Mouse (Mus musculus) liver, embryonic 14.5 days (tissue): ENCODE measurements around the gene Rmnd5a. TPM values are rescaled to one million over a fixed set of nuclear protein-coding genes. Genes with fewer than 3 reads are reported as not detected.

Source experiments
- ATAC-seq: fragments of 200-750 bp; cut with Nextera tagmentation; 2 replicates; pipeline ENCODE4 v1.8.0; 2017; ENCODE audit warnings: moderate number of reproducible peaks, mild to moderate bottlenecking, moderate library complexity; ENCODE audit not compliant: insufficient read depth
- DNase-seq, 3 experiments: peaks; one replicate each; pipeline ENCODE4 v3.0.0-alpha.2; 2012 to 2013; ENCODE audit warnings: low read depth in 3 of 3, low spot score in 3 of 3
- H3K27ac ChIP-seq: fragments of 300-500 bp; sonication (generic); 2 replicates; pipeline ENCODE4 v1.5.1; 2014; ENCODE audit warnings: moderate library complexity, mild to moderate bottlenecking, control low read depth, inconsistent platforms
- H3K27me3 ChIP-seq: fragments of 300-500 bp; sonication (generic); 2 replicates; pipeline ENCODE4 v1.6.1; 2014; ENCODE audit warnings: mild to moderate bottlenecking, low read length, moderate library complexity; ENCODE audit not compliant: control insufficient read depth, insufficient read depth
- H3K36me3 ChIP-seq: fragments of 300-500 bp; sonication (generic); replicated peaks from 2 replicates; pipeline ENCODE4 v1.6.1; 2014; ENCODE audit warnings: low read depth; ENCODE audit not compliant: control insufficient read depth, insufficient read depth
- H3K4me1 ChIP-seq, 2 experiments: fragments of 200-500 bp in 1 of 2; fragments of 300-500 bp in 1 of 2; sonication (generic) in 1 of 2; replicated peaks; 2 replicates each; pipeline ENCODE4 v1.6.1; 2012 to 2014; ENCODE audit warnings: antibody characterized with exemption in 1 of 2, inconsistent platforms in 1 of 2, low read length in 1 of 2; ENCODE audit not compliant: control insufficient read depth in 2 of 2, insufficient read depth in 2 of 2
- H3K4me2 ChIP-seq: fragments of 300-500 bp; sonication (generic); 2 replicates; pipeline ENCODE4 v1.6.1; 2014; ENCODE audit warnings: low read depth, mild to moderate bottlenecking, control low read depth, moderate library complexity
- H3K4me3 ChIP-seq, 2 experiments: fragments of 200-500 bp in 1 of 2; fragments of 300-500 bp in 1 of 2; sonication (generic) in 1 of 2; 2 replicates each; pipeline ENCODE4 v1.5.1; 2012 to 2014; ENCODE audit warnings: low read depth in 2 of 2, low read length in 2 of 2, mild to moderate bottlenecking in 2 of 2, control low read depth in 1 of 2, inconsistent platforms in 1 of 2, moderate library complexity in 1 of 2; ENCODE audit not compliant: insufficient read depth in 1 of 2
- H3K9ac ChIP-seq: fragments of 300-500 bp; sonication (generic); replicated peaks from 2 replicates; pipeline ENCODE4 v1.6.1; 2014; ENCODE audit warnings: mild to moderate bottlenecking, control low read depth, moderate library complexity
- H3K9me3 ChIP-seq: fragments of 300-500 bp; sonication (generic); 2 replicates; pipeline ENCODE4 v1.6.1; 2016; ENCODE audit warnings: low read length, mixed read lengths; ENCODE audit not compliant: control insufficient read depth
- CTCF ChIP-seq: IDR thresholded peaks from 2 replicates; pipeline ENCODE4 v1.5.1; 2016; ENCODE audit warnings: antibody characterized with exemption, low read depth, control low read depth
- EP300 ChIP-seq: IDR thresholded peaks from 2 replicates; pipeline ENCODE4 v1.6.1; 2016; ENCODE audit warnings: antibody characterized with exemption, low read depth
- WGBS: fragments of 180-500 bp; shearing (Covaris S2); extraction: QIAGEN DNeasy Blood & Tissue Kit; methylation state at CpG from one replicate; pipeline ENCODE4 v1.1.7; 2014; ENCODE audit not compliant: insufficient replicate concordance; 5-methylcytosine and 5-hydroxymethylcytosine counted together
- polyA plus RNA-seq, 2 experiments: library from polyadenylated mRNA; depleted of rRNA in 1 of 2; stranded (reverse) in 1 of 2; unstranded in 1 of 2; fragments of >200 nt; fragmentation: Nextera tagmentation in 1 of 2; extraction: Ambion mirVana in 1 of 2; gene quantifications; 2 replicates each; pipeline versions ENCODE4 v1.2.1 to v1.2.3; 2012 to 2014

The Rmnd5a gene
- polyA plus RNA-seq, 2 experiments, result 4.5 to 14.8 TPM

GRCm38 (mm10) chr6:71369416-71369815 is 71.0 kb downstream of the Rmnd5a start:
- H3K27ac ChIP-seq, result no peak overlapping the region
- DNase-seq, result no peak
- WGBS, result 64% methylated on average over 6 of the region's 6 CpGs

GRCm38 (mm10) chr6:71363995-71364394 is 76.4 kb downstream of the Rmnd5a start:
- H3K36me3 ChIP-seq, result no peaks in the 10 kb centered on the region
- 49% methylated on average over 2 of the region's 2 CpGs for WGBS
- H3K27me3 ChIP-seq, result no peaks in the 10 kb centered on the region
- no peak overlapping the region for H3K4me2 ChIP-seq
- no peak overlapping the region for H3K27ac ChIP-seq
- H3K4me3 ChIP-seq, result no peak overlapping the region
- no peaks in the 10 kb centered on the region for H3K4me1 ChIP-seq
- no peak for TF ChIP-seq CTCF
- TF ChIP-seq EP300, result no peak
- ATAC-seq, result no peak
- H3K9me3 ChIP-seq, result no peaks in the 10 kb centered on the region
- no peak for DNase-seq
- no peak overlapping the region for H3K9ac ChIP-seq

More at GRCm38 (mm10) chr6:71369416-71369815, 71.0 kb downstream of the Rmnd5a start:
- H3K9me3 ChIP-seq, result no peaks in the 10 kb centered on the region
- no peaks in the 10 kb centered on the region for H3K27me3 ChIP-seq
- H3K9ac ChIP-seq, result no peak overlapping the region
- no peaks in the 10 kb centered on the region for H3K36me3 ChIP-seq
- no peak overlapping the region for H3K4me2 ChIP-seq
- no peak overlapping the region for H3K4me3 ChIP-seq
- no peak for ATAC-seq
- H3K4me1 ChIP-seq, result no peaks in the 10 kb centered on the region
- TF ChIP-seq CTCF (no peak), EP300 (no peak)

GRCm38 (mm10) chr6:71361156-71361670 is 79.2 kb downstream of the Rmnd5a start:
- TF ChIP-seq CTCF, result no peak
- TF ChIP-seq EP300, result no peak
- Histone ChIP-seq H3K9me3 (no peaks in the 10 kb centered on the region), H3K4me1 (no peaks in the 10 kb centered on the region), H3K27me3 (no peaks in the 10 kb centered on the region), H3K27ac (no peak overlapping the region), H3K9ac (no peak overlapping the region), H3K4me2 (no peak overlapping the region), H3K36me3 (no peaks in the 10 kb centered on the region), H3K4me3 (no peak overlapping the region)
- ATAC-seq (no peak), DNase-seq (no peak)
- 73% methylated on average over 10 of the region's 10 CpGs for WGBS

- no peak overlapping the region for H3K4me2 ChIP-seq
- no peak for TF ChIP-seq CTCF
- no peak for TF ChIP-seq EP300
- DNase-seq (no peak), ATAC-seq (no peak)
- WGBS, result 41% methylated on average over 5 of the region's 5 CpGs
- H3K27me3 ChIP-seq, result no peaks in the 10 kb centered on the region
- H3K4me1 ChIP-seq, result no peaks in the 10 kb centered on the region
- no peaks in the 10 kb centered on the region for H3K9me3 ChIP-seq
- no peak overlapping the region for H3K27ac ChIP-seq
- no peaks in the 10 kb centered on the region for H3K36me3 ChIP-seq
- H3K9ac ChIP-seq, result no peak overlapping the region
- H3K4me3 ChIP-seq, result no peak overlapping the region
These were observed 79.7 kb downstream of the Rmnd5a start for GRCm38 (mm10) chr6:71360751-71361150.

GRCm38 (mm10) chr6:71360221-71360620 is 80.2 kb downstream of the Rmnd5a start:
- no peaks in the 10 kb centered on the region for H3K36me3 ChIP-seq
- H3K27ac ChIP-seq, result no peak overlapping the region
- ATAC-seq (no peak), DNase-seq (no peak)
- no peaks in the 10 kb centered on the region for H3K9me3 ChIP-seq
- no peaks in the 10 kb centered on the region for H3K27me3 ChIP-seq
- H3K9ac ChIP-seq, result no peak overlapping the region
- H3K4me3 ChIP-seq, result no peak overlapping the region
- no peak overlapping the region for H3K4me2 ChIP-seq
- 68% methylated on average over 4 of the region's 4 CpGs for WGBS
- H3K4me1 ChIP-seq, result no peaks in the 10 kb centered on the region
- TF ChIP-seq CTCF (no peak), EP300 (no peak)
